Mouse (Mus musculus): Measurements from ENCODE around the gene Xaf1. TPM values are rescaled to one million over a fixed set of nuclear protein-coding genes. Genes with fewer than 3 reads are reported as not detected.
A peak's percentile ranks its signal among the peaks of the same experiment; 100 is the strongest.

The Xaf1 gene
- polyA plus RNA-seq, 1 experiment = 23.9 TPM

DNA sequence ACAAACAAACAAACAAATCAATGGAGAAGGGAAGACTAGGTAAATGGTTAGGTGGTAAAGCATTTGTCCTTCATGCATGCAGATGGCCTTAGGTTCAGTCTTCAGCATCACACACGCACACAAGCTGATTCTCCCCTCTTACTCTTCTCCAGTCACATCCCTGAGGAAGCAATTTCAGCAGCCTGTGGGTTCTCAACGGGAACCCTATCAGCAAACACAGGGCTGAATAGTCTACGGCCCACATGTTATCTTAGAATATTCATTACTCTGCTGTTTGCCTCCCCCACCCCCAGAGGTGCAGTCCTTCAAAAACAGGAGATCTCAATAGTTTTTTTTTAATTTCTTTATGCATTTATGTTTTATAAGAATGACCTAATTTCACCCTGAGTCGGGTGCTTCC, 9.1 kb downstream of the Xaf1 start:
- H3K36me3 ChIP-seq (ENCODE audit: control insufficient read depth, insufficient read depth, low read length) = no peaks in the 10 kb centered on the region
- 87% methylated on average over 4 of the region's 4 CpGs for WGBS
- H3K4me3 ChIP-seq (ENCODE audit: insufficient read depth, low read depth, low read length) = no peak overlapping the region
- no peak overlapping the region for H3K27ac ChIP-seq (ENCODE audit: insufficient read depth, low read depth, low read length)
- DNase-seq = no peak
- TF ChIP-seq POLR2A (IDR thresholded peaks at IDR 0.05; ENCODE audit: low read depth, low read length) = no peak
- TF ChIP-seq CTCF (conservative IDR thresholded peaks at IDR 0.05; ENCODE audit: insufficient read depth, insufficient read length, low read depth, low read length) = no peak
- no peaks in the 10 kb centered on the region for H3K27me3 ChIP-seq (replicated peaks; ENCODE audit: control insufficient read depth, insufficient read depth, low read length)
- H3K4me1 ChIP-seq (ENCODE audit: control insufficient read depth, insufficient read depth, low read length) = no peaks in the 10 kb centered on the region

GRCm38 (mm10) chr11:72311355-72312001, 10.0 kb downstream of the Xaf1 start:
- Histone ChIP-seq H3K27ac (ENCODE audit: insufficient read depth, low read depth, low read length) (no peak overlapping the region), H3K27me3 (replicated peaks; ENCODE audit: control insufficient read depth, insufficient read depth, low read length) (no peaks in the 10 kb centered on the region), H3K4me1 (ENCODE audit: control insufficient read depth, insufficient read depth, low read length) (no peaks in the 10 kb centered on the region), H3K4me3 (ENCODE audit: insufficient read depth, low read depth, low read length) (no peak overlapping the region), H3K36me3 (ENCODE audit: control insufficient read depth, insufficient read depth, low read length) (no peaks in the 10 kb centered on the region)
- no peak for TF ChIP-seq POLR2A (IDR thresholded peaks at IDR 0.05; ENCODE audit: low read depth, low read length)
- no peak for TF ChIP-seq CTCF (conservative IDR thresholded peaks at IDR 0.05; ENCODE audit: insufficient read depth, insufficient read length, low read depth, low read length)
- WGBS = 83% methylated on average over 10 of the region's 10 CpGs
- DNase-seq = no peak

- H3K4me3 ChIP-seq (ENCODE audit: insufficient read depth, low read depth, low read length) = no peak within 1 kb of the TSS
Measured at GRCm38 (mm10) chr11:72314151-72314895, 12.9 kb downstream of the Xaf1 start, which contains the start of gene Fbxo39. Gene Fbxo39, plus strand, starts transcription at chr11:72314444.

DNA sequence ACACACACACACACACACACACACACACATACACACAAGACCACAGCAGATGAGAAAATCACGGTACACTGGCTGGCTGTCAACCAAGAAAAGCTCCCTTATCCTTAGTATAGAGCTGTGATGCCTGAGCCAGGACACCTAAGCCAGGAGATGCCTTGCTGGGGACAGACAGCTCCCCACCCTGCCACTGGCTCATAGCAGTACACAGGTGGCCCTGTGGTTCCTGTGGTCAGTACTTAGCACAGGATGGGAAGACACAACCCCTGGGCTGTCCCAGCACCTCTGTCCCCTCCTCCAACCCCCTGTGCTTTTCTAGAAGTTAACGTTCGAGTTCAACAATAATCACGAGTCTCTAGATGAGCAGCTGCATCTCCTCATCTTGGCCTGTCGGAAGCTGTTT, 16.6 kb downstream of the Xaf1 start:
- Histone ChIP-seq H3K27ac (ENCODE audit: insufficient read depth, low read depth, low read length) (no peak overlapping the region), H3K4me1 (ENCODE audit: control insufficient read depth, insufficient read depth, low read length) (no peaks in the 10 kb centered on the region), H3K4me3 (ENCODE audit: insufficient read depth, low read depth, low read length) (no peak overlapping the region), H3K27me3 (replicated peaks; ENCODE audit: control insufficient read depth, insufficient read depth, low read length) (no peaks in the 10 kb centered on the region), H3K36me3 (ENCODE audit: control insufficient read depth, insufficient read depth, low read length) (no peaks in the 10 kb centered on the region)
- DNase-seq = no peak
- TF ChIP-seq POLR2A (IDR thresholded peaks at IDR 0.05; ENCODE audit: low read depth, low read length) (no peak), CTCF (conservative IDR thresholded peaks at IDR 0.05; ENCODE audit: insufficient read depth, insufficient read length, low read depth, low read length) (no peak)
- WGBS = 58% methylated on average over 5 of the region's 5 CpGs

More at GRCm38 (mm10) chr11:72314151-72314895, 12.9 kb downstream of the Xaf1 start, which contains the start of gene Fbxo39:
- WGBS = 15% methylated on average over 42 of the region's 42 CpGs
- Histone ChIP-seq H3K27me3 (replicated peaks; ENCODE audit: control insufficient read depth, insufficient read depth, low read length) (no peaks in the 10 kb centered on the region), H3K4me1 (ENCODE audit: control insufficient read depth, insufficient read depth, low read length) (no peaks in the 10 kb centered on the region), H3K36me3 (ENCODE audit: control insufficient read depth, insufficient read depth, low read length) (no peaks in the 10 kb centered on the region), H3K27ac (ENCODE audit: insufficient read depth, low read depth, low read length) (no peak within 1 kb of the TSS)
- TF ChIP-seq CTCF (conservative IDR thresholded peaks at IDR 0.05; ENCODE audit: insufficient read depth, insufficient read length, low read depth, low read length) (no peak), POLR2A (IDR thresholded peaks at IDR 0.05; ENCODE audit: low read depth, low read length) (no peak)
- no peak for DNase-seq

DNA sequence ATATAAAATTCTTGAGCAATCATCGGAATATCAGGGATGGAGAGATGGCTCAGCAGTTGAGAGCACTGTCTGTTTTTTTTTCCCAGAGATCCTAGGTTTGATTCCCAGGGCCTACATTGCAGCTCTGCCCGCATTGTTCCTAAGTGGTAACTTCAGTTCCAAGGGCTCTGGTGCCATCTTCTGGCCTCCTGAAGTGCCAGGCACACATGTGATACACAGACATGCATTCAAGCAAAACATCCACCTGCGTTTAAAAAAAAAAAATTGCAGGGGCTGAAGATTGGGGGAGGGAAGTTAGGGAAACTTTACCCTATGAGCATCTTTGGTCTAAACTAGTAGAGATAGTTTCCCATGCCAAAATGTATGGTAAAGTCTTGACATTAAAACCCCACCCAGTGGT, 23.0 kb downstream of the Xaf1 start:
- TF ChIP-seq POLR2A (IDR thresholded peaks at IDR 0.05; ENCODE audit: low read depth, low read length) = no peak
- TF ChIP-seq CTCF (conservative IDR thresholded peaks at IDR 0.05; ENCODE audit: insufficient read depth, insufficient read length, low read depth, low read length) = peak; percentile 79
- peak; percentile 46 for DNase-seq
- WGBS = 65% methylated on average over 3 of the region's 3 CpGs

GRCm38 (mm10) chr11:72325701-72326100, 24.3 kb downstream of the Xaf1 start:
- no peaks in the 10 kb centered on the region for H3K4me1 ChIP-seq (ENCODE audit: control insufficient read depth, insufficient read depth, low read length)
- no peak for DNase-seq
- 87% methylated on average over 4 of the region's 4 CpGs for WGBS
- H3K4me3 ChIP-seq (ENCODE audit: insufficient read depth, low read depth, low read length) = no peak overlapping the region
- no peaks in the 10 kb centered on the region for H3K36me3 ChIP-seq (ENCODE audit: control insufficient read depth, insufficient read depth, low read length)
- TF ChIP-seq POLR2A (IDR thresholded peaks at IDR 0.05; ENCODE audit: low read depth, low read length) (no peak), CTCF (conservative IDR thresholded peaks at IDR 0.05; ENCODE audit: insufficient read depth, insufficient read length, low read depth, low read length) (no peak)
- no peaks in the 10 kb centered on the region for H3K27me3 ChIP-seq (replicated peaks; ENCODE audit: control insufficient read depth, insufficient read depth, low read length)
- no peak overlapping the region for H3K27ac ChIP-seq (ENCODE audit: insufficient read depth, low read depth, low read length)

More for the DNA sequence above, 23.0 kb downstream of the Xaf1 start:
- H3K27ac ChIP-seq (ENCODE audit: insufficient read depth, low read depth, low read length) = no peak overlapping the region
- no peak overlapping the region for H3K4me3 ChIP-seq (ENCODE audit: insufficient read depth, low read depth, low read length)
- H3K36me3 ChIP-seq (ENCODE audit: control insufficient read depth, insufficient read depth, low read length) = no peaks in the 10 kb centered on the region
- H3K4me1 ChIP-seq (ENCODE audit: control insufficient read depth, insufficient read depth, low read length) = no peaks in the 10 kb centered on the region
- no peaks in the 10 kb centered on the region for H3K27me3 ChIP-seq (replicated peaks; ENCODE audit: control insufficient read depth, insufficient read depth, low read length)

GRCm38 (mm10) chr11:72332951-72333667, 31.7 kb downstream of the Xaf1 start:
- H3K27me3 ChIP-seq (replicated peaks; ENCODE audit: control insufficient read depth, insufficient read depth, low read length) = no peaks in the 10 kb centered on the region
- no peaks in the 10 kb centered on the region for H3K4me1 ChIP-seq (ENCODE audit: control insufficient read depth, insufficient read depth, low read length)
- no peak for TF ChIP-seq POLR2A (IDR thresholded peaks at IDR 0.05; ENCODE audit: low read depth, low read length)
- TF ChIP-seq CTCF (conservative IDR thresholded peaks at IDR 0.05; ENCODE audit: insufficient read depth, insufficient read length, low read depth, low read length) = no peak
- no peak overlapping the region for H3K4me3 ChIP-seq (ENCODE audit: insufficient read depth, low read depth, low read length)
- no peak overlapping the region for H3K27ac ChIP-seq (ENCODE audit: insufficient read depth, low read depth, low read length)
- no peak for DNase-seq
- 75% methylated on average over 9 of the region's 9 CpGs for WGBS
- no peaks in the 10 kb centered on the region for H3K36me3 ChIP-seq (ENCODE audit: control insufficient read depth, insufficient read depth, low read length)
